Mouse (Mus musculus): Measurements from ENCODE around the gene Limk1. TPM values are rescaled to one million over a fixed set of nuclear protein-coding genes. Genes with fewer than 3 reads are reported as not detected.

The Limk1 gene
- total and polyA plus RNA-seq, 3 experiments: 7.2 to 27.7 (median 10.8) TPM

GRCm38 (mm10) chr5:134609916-134610643, 78.3 kb downstream of the Limk1 start:
- Histone ChIP-seq H3K27me3 (replicated peaks) (no peaks in the 10 kb centered on the region), H3K79me2 (replicated peaks; ENCODE audit: control insufficient read depth, extremely low read depth, insufficient read depth, poor library complexity, severe bottlenecking) (peaks cover 34% of the 10 kb centered on the region), H3K27ac (ENCODE audit: insufficient read depth, low read depth) (no peak overlapping the region), H3K9me3 (replicated peaks; ENCODE audit: low read length) (no peaks in the 10 kb centered on the region), H3K4me1 (ENCODE audit: control insufficient read depth in 1 of 2, insufficient read depth in 2 of 2) (peaks cover 15 to 56% of the 10 kb centered on the region in 2 experiments), H3K36me3 (replicated peaks in 1 of 2; ENCODE audit: control insufficient read depth in 1 of 2, insufficient read depth in 1 of 2, low read length in 1 of 2) (peaks cover 34 to 54% of the 10 kb centered on the region in 2 experiments), H3K4me2 (ENCODE audit: insufficient read depth, low read depth, poor library complexity, severe bottlenecking) (no peak overlapping the region), H3K9ac (ENCODE audit: insufficient read depth, low read depth) (no peak overlapping the region), H3K4me3 (replicated peaks in 1 of 3; ENCODE audit: low read depth in 2 of 3, low read length in 2 of 3, poor library complexity in 1 of 3) (no peak overlapping the region)
- TF ChIP-seq MXI1 (IDR thresholded peaks at IDR 0.05; ENCODE audit: low read depth, low read length): no peak
- no peak for TF ChIP-seq EP300 (IDR thresholded peaks at IDR 0.05; ENCODE audit: low read length)
- no peak for TF ChIP-seq IRF4 (IDR thresholded peaks at IDR 0.05; ENCODE audit: low read depth, low read length)
- no peak for TF ChIP-seq GABPA (IDR thresholded peaks at IDR 0.05; ENCODE audit: insufficient replicate concordance, low read depth, low read length)
- in situ Hi-C loops (cut with MboI; ENCODE audit: low pct_ligation_motif_present, low pct_unique_long_range_greater_than_20kb, low sequenced_read_pairs) (loop anchor here (25.0 kb wide), 1 partner anchor 248 kb away; no protein-coding TSS in a partner anchor), dilution Hi-C loops (cut with MboI; ENCODE audit: extremely low pct_ligation_motif_present, extremely low pct_unique_long_range_greater_than_20kb, low sequenced_read_pairs) (no loop called here)
- no peak for DNase-seq (ENCODE audit: extremely low read depth)

- H3K4me3 ChIP-seq (replicated peaks in 1 of 3; ENCODE audit: low read depth in 2 of 3, low read length in 2 of 3, poor library complexity in 1 of 3): no peak overlapping the region
- peaks cover 60 to 82% of the 10 kb centered on the region in 2 experiments for H3K36me3 ChIP-seq (replicated peaks in 1 of 2; ENCODE audit: control insufficient read depth in 1 of 2, insufficient read depth in 1 of 2, low read length in 1 of 2)
- H3K27me3 ChIP-seq (replicated peaks): no peaks in the 10 kb centered on the region
- dilution Hi-C loops (cut with MboI; ENCODE audit: extremely low pct_ligation_motif_present, extremely low pct_unique_long_range_greater_than_20kb, low sequenced_read_pairs) (no loop called here), in situ Hi-C loops (cut with MboI; ENCODE audit: low pct_ligation_motif_present, low pct_unique_long_range_greater_than_20kb, low sequenced_read_pairs) (loop anchor here (25.0 kb wide), 1 partner anchor 245 kb away; no protein-coding TSS in a partner anchor)
- peak; percentile 84 for TF ChIP-seq BHLHE40 (IDR thresholded peaks at IDR 0.05; ENCODE audit: low read depth, low read length)
- no peak for TF ChIP-seq ELF1 (IDR thresholded peaks at IDR 0.05; ENCODE audit: low read depth, low read length)
- no peak for TF ChIP-seq TBP (conservative IDR thresholded peaks at IDR 0.05; ENCODE audit: low read depth, low read length)
- TF ChIP-seq RCOR1 (conservative IDR thresholded peaks at IDR 0.05; ENCODE audit: low read depth, low read length): no peak
- no peak for TF ChIP-seq TCF12 (IDR thresholded peaks at IDR 0.05; ENCODE audit: low read depth, low read length)
- no peak overlapping the region for H3K4me2 ChIP-seq (ENCODE audit: insufficient read depth, low read depth, poor library complexity, severe bottlenecking)
- peak; percentile 28 for DNase-seq (ENCODE audit: extremely low read depth)
- H3K79me2 ChIP-seq (replicated peaks; ENCODE audit: control insufficient read depth, extremely low read depth, insufficient read depth, poor library complexity, severe bottlenecking): peaks cover 26% of the 10 kb centered on the region
- no peaks in the 10 kb centered on the region for H3K9me3 ChIP-seq (replicated peaks; ENCODE audit: low read length)
- peaks cover 13 to 49% of the 10 kb centered on the region in 2 experiments for H3K4me1 ChIP-seq (ENCODE audit: control insufficient read depth in 1 of 2, insufficient read depth in 2 of 2)
- H3K9ac ChIP-seq (ENCODE audit: insufficient read depth, low read depth): no peak overlapping the region
- no peak overlapping the region for H3K27ac ChIP-seq (ENCODE audit: insufficient read depth, low read depth)
Measured at GRCm38 (mm10) chr5:134607121-134607520, 81.3 kb downstream of the Limk1 start.

DNA sequence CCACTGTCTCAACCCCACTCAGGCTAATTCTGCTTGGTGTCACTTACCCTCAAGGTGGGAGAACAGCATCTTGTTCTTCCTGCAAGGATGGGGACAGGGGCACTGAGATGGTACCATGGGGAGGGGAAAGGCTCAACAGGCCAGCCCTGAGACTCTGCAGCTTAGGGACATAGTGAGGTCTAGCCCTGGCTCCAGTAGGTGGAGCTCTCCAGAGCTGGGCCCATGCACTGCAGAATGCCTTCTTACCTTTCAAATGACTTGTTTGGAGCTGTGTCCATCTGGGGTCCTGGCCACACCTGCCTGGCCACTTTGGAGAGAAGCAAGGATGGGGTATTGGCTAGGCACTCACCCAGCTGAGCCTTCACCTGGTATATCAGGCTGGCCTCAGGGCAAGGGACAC, 82.1 kb downstream of the Limk1 start:
- Histone ChIP-seq H3K4me2 (ENCODE audit: insufficient read depth, low read depth, poor library complexity, severe bottlenecking) (no peak overlapping the region), H3K9me3 (replicated peaks; ENCODE audit: low read length) (no peaks in the 10 kb centered on the region), H3K4me1 (ENCODE audit: control insufficient read depth in 1 of 2, insufficient read depth in 2 of 2) (peaks cover 7 to 42% of the 10 kb centered on the region in 2 experiments), H3K4me3 (replicated peaks in 1 of 3; ENCODE audit: low read depth in 2 of 3, low read length in 2 of 3, poor library complexity in 1 of 3) (no peak overlapping the region), H3K79me2 (replicated peaks; ENCODE audit: control insufficient read depth, extremely low read depth, insufficient read depth, poor library complexity, severe bottlenecking) (peaks cover 22% of the 10 kb centered on the region), H3K27ac (ENCODE audit: insufficient read depth, low read depth) (no peak overlapping the region), H3K36me3 (replicated peaks in 1 of 2; ENCODE audit: control insufficient read depth in 1 of 2, insufficient read depth in 1 of 2, low read length in 1 of 2) (peaks cover 65 to 87% of the 10 kb centered on the region in 2 experiments), H3K9ac (ENCODE audit: insufficient read depth, low read depth) (no peak overlapping the region), H3K27me3 (replicated peaks) (no peaks in the 10 kb centered on the region)
- no peak for DNase-seq (ENCODE audit: extremely low read depth)
- dilution Hi-C loops (cut with MboI; ENCODE audit: extremely low pct_ligation_motif_present, extremely low pct_unique_long_range_greater_than_20kb, low sequenced_read_pairs): no loop called here
- in situ Hi-C loops (cut with MboI; ENCODE audit: low pct_ligation_motif_present, low pct_unique_long_range_greater_than_20kb, low sequenced_read_pairs): loop anchor here (25.0 kb wide), 1 partner anchor 244 kb away; no protein-coding TSS in a partner anchor
- peak in 1 of 2 experiments; percentile 52; a peak in 2 of 4 replicates for TF ChIP-seq CTCF (conservative IDR thresholded peaks at IDR 0.05 in 1 of 2, IDR thresholded peaks at IDR 0.05 in 1 of 2; ENCODE audit: low read depth in 2 of 2, low read length in 2 of 2)
- peak; percentile 14 for TF ChIP-seq RAD21 (IDR thresholded peaks at IDR 0.05; ENCODE audit: low read depth, low read length)
- no peak for TF ChIP-seq USF1 (IDR thresholded peaks at IDR 0.05; ENCODE audit: low read depth, low read length)
- TF ChIP-seq ZMIZ1 (IDR thresholded peaks at IDR 0.05; ENCODE audit: low read depth, low read length): no peak
- peak; percentile 46 for TF ChIP-seq SMC3 (IDR thresholded peaks at IDR 0.05; ENCODE audit: low read depth, low read length)
- TF ChIP-seq ETS1 (conservative IDR thresholded peaks at IDR 0.05; ENCODE audit: low read depth, low read length): no peak
- no peak for TF ChIP-seq ELF1 (IDR thresholded peaks at IDR 0.05; ENCODE audit: low read depth, low read length)
- TF ChIP-seq CHD1 (IDR thresholded peaks at IDR 0.05; ENCODE audit: low read depth, low read length): no peak
- TF ChIP-seq EP300 (IDR thresholded peaks at IDR 0.05; ENCODE audit: low read length): no peak
- no peak for TF ChIP-seq POLR2AphosphoS2 (IDR thresholded peaks at IDR 0.05; ENCODE audit: low read depth, low read length)
- TF ChIP-seq RCOR1 (conservative IDR thresholded peaks at IDR 0.05; ENCODE audit: low read depth, low read length): no peak

Data from CH12.LX (cell line).